Mouse (Mus musculus) midbrain, embryonic 10.5 days (tissue): Measurements from ENCODE around the gene 9430015G10Rik. TPM values are rescaled to one million over a fixed set of nuclear protein-coding genes. Genes with fewer than 3 reads are reported as not detected.
A peak's percentile ranks its signal among the peaks of the same experiment; 100 is the strongest.

ENCODE experiments used
- DNase-seq: peaks from one replicate; pipeline ENCODE4 v3.0.0-alpha.2; 2017; ENCODE audit warnings: low spot score
- H3K27ac ChIP-seq: fragments of 300-500 bp; sonication (generic); replicated peaks from 2 replicates; pipeline ENCODE4 v1.5.1; 2016; ENCODE audit warnings: mild to moderate bottlenecking
- H3K27me3 ChIP-seq: fragments of 300-500 bp; sonication (generic); 2 replicates; pipeline ENCODE4 v1.6.1; 2016; ENCODE audit warnings: low read depth, mild to moderate bottlenecking; ENCODE audit not compliant: poor library complexity, severe bottlenecking
- H3K36me3 ChIP-seq: fragments of 300-500 bp; sonication (generic); 2 replicates; pipeline ENCODE4 v1.6.1; 2016; ENCODE audit warnings: mild to moderate bottlenecking, moderate library complexity
- H3K4me1 ChIP-seq: fragments of 300-500 bp; sonication (generic); 2 replicates; pipeline ENCODE4 v1.6.1; 2016
- H3K4me3 ChIP-seq: fragments of 300-500 bp; sonication (generic); 2 replicates; pipeline ENCODE4 v1.5.1; 2016; ENCODE audit warnings: mild to moderate bottlenecking, moderate library complexity
- H3K9me3 ChIP-seq: fragments of 300-500 bp; sonication (generic); replicated peaks from 2 replicates; pipeline ENCODE4 v1.6.1; 2016; ENCODE audit warnings: mild to moderate bottlenecking
- WGBS: fragments of 180-500 bp; shearing (Covaris S2); methylation state at CpG from one replicate; pipeline ENCODE4 v1.1.7; 2016; 5-methylcytosine and 5-hydroxymethylcytosine counted together
- polyA plus RNA-seq: library from polyadenylated mRNA; unstranded; fragments of >200 nt; fragmentation: Nextera tagmentation; extraction: Ambion mirVana; gene quantifications from 2 replicates; pipeline ENCODE4 v1.2.1, GENCODE M21; 2016

Gene 9430015G10Rik
- 75.3 and 76.5 TPM in 2 replicates for polyA plus RNA-seq

- peak; percentile 99 for DNase-seq
- under 1% methylated on average over 60 of the region's 60 CpGs for WGBS
- H3K9me3 ChIP-seq, result no peaks in the 10 kb centered on the region
These were observed at the start of gene 9430015G10Rik for GRCm38 (mm10) chr4:156109570-156110331. TSS of gene 9430015G10Rik (plus strand) at chr4:156109982.

GRCm38 (mm10) chr4:156063861-156064509, 45.8 kb upstream of the 9430015G10Rik start:
- Histone ChIP-seq H3K36me3 (no peaks in the 10 kb centered on the region), H3K9me3 (no peaks in the 10 kb centered on the region), H3K4me3 (no peak overlapping the region), H3K27me3 (no peaks in the 10 kb centered on the region), H3K4me1 (peaks cover 15% of the 10 kb centered on the region), H3K27ac (peak overlapping the region; percentile 70)
- peak; percentile 36 for DNase-seq
- 6% methylated on average over 4 of the region's 4 CpGs for WGBS

More at GRCm38 (mm10) chr4:156109570-156110331, at the start of gene 9430015G10Rik:
- Histone ChIP-seq H3K27ac (peak within 1 kb of the TSS; percentile 92), H3K4me1 (peaks cover 11% of the 10 kb centered on the region), H3K4me3 (peak within 1 kb of the TSS; percentile 85), H3K36me3 (peaks cover 16% of the 10 kb centered on the region), H3K27me3 (no peaks in the 10 kb centered on the region)

- no peak overlapping the region for H3K27ac ChIP-seq
These were observed 45.3 kb upstream of the 9430015G10Rik start for GRCm38 (mm10) chr4:156064510-156064897.

GRCm38 (mm10) chr4:156065156-156065894, 44.5 kb upstream of the 9430015G10Rik start:
- no peak overlapping the region for H3K27ac ChIP-seq
- H3K27me3 ChIP-seq, result no peaks in the 10 kb centered on the region
- 89% methylated on average over 10 of the region's 10 CpGs for WGBS
- no peaks in the 10 kb centered on the region for H3K36me3 ChIP-seq
- DNase-seq, result no peak
- H3K4me1 ChIP-seq, result peaks cover 22% of the 10 kb centered on the region
- H3K4me3 ChIP-seq, result no peak overlapping the region
- H3K9me3 ChIP-seq, result no peaks in the 10 kb centered on the region

More at GRCm38 (mm10) chr4:156064510-156064897, 45.3 kb upstream of the 9430015G10Rik start:
- 88% methylated on average over 9 of the region's 9 CpGs for WGBS
- Histone ChIP-seq H3K36me3 (no peaks in the 10 kb centered on the region), H3K9me3 (no peaks in the 10 kb centered on the region), H3K4me3 (no peak overlapping the region), H3K4me1 (peaks cover 17% of the 10 kb centered on the region), H3K27me3 (no peaks in the 10 kb centered on the region)
- no peak for DNase-seq

GRCm38 (mm10) chr4:156067256-156067949, 42.4 kb upstream of the 9430015G10Rik start:
- Histone ChIP-seq H3K4me1 (peaks cover 28% of the 10 kb centered on the region), H3K36me3 (no peaks in the 10 kb centered on the region), H3K4me3 (no peak overlapping the region), H3K9me3 (no peaks in the 10 kb centered on the region), H3K27me3 (no peaks in the 10 kb centered on the region), H3K27ac (no peak overlapping the region)
- 77% methylated on average over 5 of the region's 5 CpGs for WGBS
- no peak for DNase-seq

- no peak for DNase-seq
- H3K4me3 ChIP-seq, result no peak overlapping the region
- no peak overlapping the region; the same call in 1 of the 2 replicates for H3K27ac ChIP-seq
- H3K9me3 ChIP-seq, result no peaks in the 10 kb centered on the region
- peaks cover 17% of the 10 kb centered on the region for H3K4me1 ChIP-seq
- H3K27me3 ChIP-seq, result no peaks in the 10 kb centered on the region
- no peaks in the 10 kb centered on the region for H3K36me3 ChIP-seq
- WGBS, result 83% methylated on average over 7 of the region's 8 CpGs
These were observed 40.1 kb upstream of the 9430015G10Rik start for GRCm38 (mm10) chr4:156069701-156070100.

- Histone ChIP-seq H3K4me3 (no peak overlapping the region), H3K9me3 (no peaks in the 10 kb centered on the region), H3K36me3 (no peaks in the 10 kb centered on the region), H3K4me1 (peaks cover 17% of the 10 kb centered on the region), H3K27ac (peak overlapping the region; percentile 55; the same call in 1 of the 2 replicates), H3K27me3 (peaks cover 3% of the 10 kb centered on the region; the same call in 1 of the 2 replicates)
- WGBS, result 54% methylated on average over 6 of the region's 6 CpGs
- DNase-seq, result no peak
These were observed 39.5 kb upstream of the 9430015G10Rik start for GRCm38 (mm10) chr4:156070276-156070675.

GRCm38 (mm10) chr4:156070716-156071115, 39.1 kb upstream of the 9430015G10Rik start:
- 54% methylated on average over 2 of the region's 2 CpGs for WGBS
- H3K9me3 ChIP-seq, result no peaks in the 10 kb centered on the region
- H3K36me3 ChIP-seq, result no peaks in the 10 kb centered on the region
- H3K27me3 ChIP-seq, result peaks cover 7% of the 10 kb centered on the region
- peaks cover 17% of the 10 kb centered on the region for H3K4me1 ChIP-seq
- H3K4me3 ChIP-seq, result no peak overlapping the region
- peak overlapping the region; percentile 55; the same call in 1 of the 2 replicates for H3K27ac ChIP-seq
- DNase-seq, result no peak

- DNase-seq, result no peak
- H3K27ac ChIP-seq, result no peak overlapping the region
- H3K4me1 ChIP-seq, result peaks cover 19% of the 10 kb centered on the region
- H3K4me3 ChIP-seq, result peak overlapping the region; percentile 55
- H3K27me3 ChIP-seq, result peaks cover 44% of the 10 kb centered on the region
- H3K36me3 ChIP-seq, result no peaks in the 10 kb centered on the region
- WGBS, result 7% methylated on average over 8 of the region's 8 CpGs
- H3K9me3 ChIP-seq, result no peaks in the 10 kb centered on the region
These were observed 32.8 kb upstream of the 9430015G10Rik start for GRCm38 (mm10) chr4:156076911-156077382.

GRCm38 (mm10) chr4:156077499-156078301, 32.1 kb upstream of the 9430015G10Rik start:
- H3K9me3 ChIP-seq, result no peaks in the 10 kb centered on the region
- under 1% methylated on average over 52 of the region's 58 CpGs for WGBS
- peak overlapping the region; percentile 55 for H3K4me3 ChIP-seq
- DNase-seq, result peak; percentile 35
- peaks cover 44% of the 10 kb centered on the region for H3K27me3 ChIP-seq
- H3K4me1 ChIP-seq, result peaks cover 19% of the 10 kb centered on the region
- peak overlapping the region; percentile 57; the same call in 1 of the 2 replicates for H3K27ac ChIP-seq
- no peaks in the 10 kb centered on the region for H3K36me3 ChIP-seq

GRCm38 (mm10) chr4:156082621-156083234, 27.1 kb upstream of the 9430015G10Rik start:
- no peaks in the 10 kb centered on the region for H3K36me3 ChIP-seq
- 65% methylated on average over 4 of the region's 4 CpGs for WGBS
- no peak overlapping the region for H3K27ac ChIP-seq
- no peak overlapping the region for H3K4me3 ChIP-seq
- DNase-seq, result no peak
- peaks cover 17% of the 10 kb centered on the region for H3K27me3 ChIP-seq
- H3K4me1 ChIP-seq, result peaks cover 8% of the 10 kb centered on the region
- no peaks in the 10 kb centered on the region for H3K9me3 ChIP-seq
